ENCODE assay signal across 20 mouse cellular contexts in the genomic region with DNA sequence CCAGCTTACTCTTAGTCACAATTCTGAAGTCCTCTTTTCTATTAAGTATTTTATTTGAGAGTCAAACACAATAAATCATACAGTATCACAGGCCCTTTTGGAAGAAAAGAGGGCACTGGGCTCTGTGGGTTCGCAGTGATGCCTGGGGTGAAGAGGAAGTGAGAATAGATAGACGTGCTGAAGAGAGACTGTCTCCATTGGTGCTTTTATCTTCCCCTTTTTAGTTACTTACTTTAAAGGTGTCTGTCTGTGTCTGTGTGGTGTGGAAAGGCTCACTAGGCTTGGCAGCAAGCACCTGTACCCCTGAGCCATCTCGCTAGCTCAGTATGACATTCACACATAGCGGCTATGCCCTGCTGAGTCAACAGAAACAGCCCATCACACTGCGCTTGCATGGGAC. TPM values are rescaled to one million over a fixed set of nuclear protein-coding genes. Genes with fewer than 3 reads are reported as not detected.
A peak's percentile ranks its signal among the peaks of the same experiment; 100 is the strongest.
DNase-seq lines count a peak whose midpoint lies in the region; ATAC-seq lines count a peak whose summit lies in the region.
"Had no signal": no experiment of that assay in that cellular context is flagged by ENCODE, and none has a peak within 500 bp of the region (broad histone marks: within the 10 kb centered on the region; RNA-seq: fewer than 3 reads in every experiment).

No protein-coding gene starts in this region.

- DNase-seq in lung, postnatal 25 days (ENCODE audit: low spot score): peak; percentile 8
- no peak for DNase-seq in lung, postnatal 36 days
- DNase-seq in MEL-GATA-1-ER (ENCODE audit: extremely low read depth, low read depth): peak; percentile 59
- DNase-seq in splenic B cell, adult 2 months (ENCODE audit: low read depth, low spot score): peak; percentile 83
- DNase-seq in urinary bladder, postnatal 36 days (ENCODE audit: low spot score in 2 of 2): no peak
- DNase-seq in hindbrain, embryonic 14.5 days (ENCODE audit: low spot score): no peak
- DNase-seq: cerebellum, postnatal 10 days; gastrocnemius, adult 2 months; heart, adult 2 months; heart, postnatal 10 days; liver, embryonic 13.5 days; lung, postnatal 14 days; right cerebral cortex, postnatal 14 days had no signal

- no peak overlapping the region for H3K9ac ChIP-seq in midbrain, embryonic 13.5 days (replicated peaks)
- no peak overlapping the region for H3K9ac ChIP-seq in hindbrain, embryonic 14.5 days
- H3K9ac ChIP-seq: liver, embryonic 13.5 days; stomach, embryonic 15.5 days had no signal

- no peaks in the 10 kb centered on the region for H3K4me1 ChIP-seq in midbrain, embryonic 13.5 days (replicated peaks)
- H3K4me1 ChIP-seq in hindbrain, embryonic 14.5 days (replicated peaks; ENCODE audit: control insufficient read depth, insufficient read depth, low read length): 0 out of 2 replicates have a peak, but pooled peaks cover 3% of the 10 kb centered on the region

- WGBS in macrophage (ENCODE audit: missing documents): 35% methylated on average over 5 of the region's 5 CpGs
- WGBS in midbrain, embryonic 13.5 days: 88% methylated on average over 5 of the region's 5 CpGs
- WGBS in hindbrain, embryonic 14.5 days: 79% methylated on average over 5 of the region's 5 CpGs

- H3K4me3 ChIP-seq in macrophage (ENCODE audit: inconsistent target): no peak overlapping the region
- no peak overlapping the region for H3K4me3 ChIP-seq in midbrain, embryonic 13.5 days (replicated peaks)
- H3K4me3 ChIP-seq in hindbrain, embryonic 14.5 days (replicated peaks; ENCODE audit: low read length): no peak overlapping the region
- H3K4me3 ChIP-seq: forebrain, embryonic 10.5 days; gastrocnemius, adult 2 months; heart, adult 2 months; limb, embryonic 10.5 days; liver, embryonic 13.5 days; myocyte; stomach, embryonic 15.5 days had no signal

- ATAC-seq in midbrain, embryonic 13.5 days: no peak
- no peak for ATAC-seq in hindbrain, embryonic 14.5 days (ENCODE audit: low FRiP score)

- peak overlapping the region; percentile 74 for H3K27ac ChIP-seq in macrophage
- H3K27ac ChIP-seq in midbrain, embryonic 13.5 days: no peak overlapping the region
- no peak overlapping the region for H3K27ac ChIP-seq in hindbrain, embryonic 14.5 days
- H3K27ac ChIP-seq: forebrain, embryonic 10.5 days; gastrocnemius, adult 2 months; heart, adult 2 months; kidney, postnatal 0 days; limb, embryonic 10.5 days; liver, embryonic 13.5 days had no signal

- peaks cover 78% of the 10 kb centered on the region for H3K79me2 ChIP-seq in macrophage (ENCODE audit: inconsistent target)

- peaks cover 16% of the 10 kb centered on the region; the same call in 1 of the 2 replicates for H3K36me3 ChIP-seq in macrophage (ENCODE audit: inconsistent target)
- peaks cover 1% of the 10 kb centered on the region; the same call in 1 of the 2 replicates for H3K36me3 ChIP-seq in splenic B cell, adult 2 months (ENCODE audit: control insufficient read depth, insufficient read depth, low read length, poor library complexity, severe bottlenecking)
- H3K36me3 ChIP-seq in midbrain, embryonic 13.5 days: peaks cover 28% of the 10 kb centered on the region
- peaks cover 32% of the 10 kb centered on the region for H3K36me3 ChIP-seq in hindbrain, embryonic 14.5 days (replicated peaks; ENCODE audit: control insufficient read depth, insufficient read depth)
- H3K36me3 ChIP-seq: stomach, embryonic 15.5 days had no signal

- no peaks in the 10 kb centered on the region for H3K27me3 ChIP-seq in splenic B cell, adult 2 months (ENCODE audit: control insufficient read depth, insufficient read depth, low read length, poor library complexity, severe bottlenecking)
- no peaks in the 10 kb centered on the region for H3K27me3 ChIP-seq in midbrain, embryonic 13.5 days
- no peaks in the 10 kb centered on the region for H3K27me3 ChIP-seq in hindbrain, embryonic 14.5 days (ENCODE audit: control insufficient read depth, insufficient read depth, low read length)
- H3K27me3 ChIP-seq: liver, embryonic 13.5 days; stomach, embryonic 15.5 days had no signal

- H3K9me3 ChIP-seq in midbrain, embryonic 13.5 days: no peaks in the 10 kb centered on the region
- no peaks in the 10 kb centered on the region for H3K9me3 ChIP-seq in hindbrain, embryonic 14.5 days (ENCODE audit: control insufficient read depth, low read length)
- H3K9me3 ChIP-seq: forebrain, embryonic 10.5 days; limb, embryonic 10.5 days; liver, embryonic 13.5 days; stomach, embryonic 15.5 days had no signal

- no peak overlapping the region for H3K4me2 ChIP-seq in midbrain, embryonic 13.5 days (replicated peaks)
- H3K4me2 ChIP-seq in hindbrain, embryonic 14.5 days (replicated peaks): no peak overlapping the region
- H3K4me2 ChIP-seq: liver, embryonic 13.5 days; stomach, embryonic 15.5 days had no signal

RNA-seq across cellular contexts. Expression of a gene that starts 40.1 kb away (rescaled TPM):
- 100 to 1,000 TPM in 2 of 26 experiments, 10 to 100 TPM in 24; 58.6 to 114 (median 80.3) TPM for total RNA-seq in macrophage (2018; cell fraction: chromatin; rRNA removed)
- total RNA-seq in macrophage (2018; cell fraction: cytosol; rRNA removed): 10 to 100 TPM; 13.3 to 23.3 (median 17.3) TPM
- 10 to 100 TPM; 38.9 to 88.2 (median 61.7) TPM for total RNA-seq in macrophage (2018; cell fraction: nucleus; rRNA removed)
- 20.2 to 22.2 TPM (median 20.6 TPM) in 3 replicates for polyA plus RNA-seq in macrophage (2018)
- 28.3 and 29.9 TPM in 2 replicates for polyA plus RNA-seq in midbrain, embryonic 13.5 days (2015; fragmentation: Nextera tagmentation; extraction: Ambion mirVana)
- 21.8 and 26.6 TPM in 2 replicates for polyA plus RNA-seq in hindbrain, embryonic 14.5 days (2014; fragmentation: Nextera tagmentation; extraction: Ambion mirVana)

Comparison
In these comparisons a context has a peak if more than half of its experiments do, and no peak if none do; other contexts are left out.
1. DNase-seq: peak in lung, postnatal 25 days (single experiment), MEL-GATA-1-ER (single experiment) and splenic B cell, adult 2 months (single experiment); none in lung, postnatal 36 days (single experiment), urinary bladder, postnatal 36 days (0 of 2) and hindbrain, embryonic 14.5 days (single experiment).